Mouse (Mus musculus): ENCODE measurements around the gene Plekha6.
A peak's percentile ranks its signal among the peaks of the same experiment; 100 is the strongest.

The Plekha6 gene

GRCm38 (mm10) chr1:133317149-133317548 is 153.1 kb downstream of the Plekha6 start:
- peak; percentile 66 for DNase-seq (ENCODE audit: low read depth, low spot score)

GRCm38 (mm10) chr1:133321267-133321925 is 157.4 kb downstream of the Plekha6 start, which contains the start of gene Kiss1:
TSS of gene Kiss1 (plus strand) at chr1:133321875.
- DNase-seq (ENCODE audit: low read depth, low spot score) = no peak

- no peak for DNase-seq (ENCODE audit: low read depth, low spot score)
Measured at GRCm38 (mm10) chr1:133323333-133323732, 159.3 kb downstream of the Plekha6 start.

- peak; percentile 65 for DNase-seq (ENCODE audit: low read depth, low spot score)
Measured at GRCm38 (mm10) chr1:133325951-133326350, 161.9 kb downstream of the Plekha6 start.

GRCm38 (mm10) chr1:133327094-133327493 is 163.1 kb downstream of the Plekha6 start:
- peak; percentile 50 for DNase-seq (ENCODE audit: low read depth, low spot score)

- no peak for DNase-seq (ENCODE audit: low read depth, low spot score)
Measured at GRCm38 (mm10) chr1:133328299-133328795, 164.3 kb downstream of the Plekha6 start.

- DNase-seq (ENCODE audit: low read depth, low spot score) = no peak
Measured at GRCm38 (mm10) chr1:133328896-133329637, 165.1 kb downstream of the Plekha6 start.

- no peak for DNase-seq (ENCODE audit: low read depth, low spot score)
Measured at GRCm38 (mm10) chr1:133329638-133329964, 165.6 kb downstream of the Plekha6 start.

- DNase-seq (ENCODE audit: low read depth, low spot score) = no peak
Measured at GRCm38 (mm10) chr1:133331142-133331541, 167.1 kb downstream of the Plekha6 start.

GRCm38 (mm10) chr1:133332656-133333430 is 168.8 kb downstream of the Plekha6 start:
- DNase-seq (ENCODE audit: low read depth, low spot score) = peak; percentile 45

- peak; percentile 46 for DNase-seq (ENCODE audit: low read depth, low spot score)
Measured at GRCm38 (mm10) chr1:133333937-133334336, 169.9 kb downstream of the Plekha6 start.

- DNase-seq (ENCODE audit: low read depth, low spot score) = peak; percentile 91
Measured at GRCm38 (mm10) chr1:133340403-133340802, 176.4 kb downstream of the Plekha6 start.

- no peak for DNase-seq (ENCODE audit: low read depth, low spot score)
Measured at GRCm38 (mm10) chr1:133344357-133344756, 180.3 kb downstream of the Plekha6 start.

GRCm38 (mm10) chr1:133346531-133346930 is 182.5 kb downstream of the Plekha6 start:
- no peak for DNase-seq (ENCODE audit: low read depth, low spot score)

GRCm38 (mm10) chr1:133347226-133347625 is 183.2 kb downstream of the Plekha6 start:
- DNase-seq (ENCODE audit: low read depth, low spot score) = peak; percentile 53

- DNase-seq (ENCODE audit: low read depth, low spot score) = peak; percentile 58
Measured at GRCm38 (mm10) chr1:133347693-133348520, 183.9 kb downstream of the Plekha6 start.

- no peak for DNase-seq (ENCODE audit: low read depth, low spot score)
Measured at GRCm38 (mm10) chr1:133350210-133350609, 186.2 kb downstream of the Plekha6 start, which contains the start of gene Ren1. TSS of gene Ren1 (plus strand) at chr1:133350510.

GRCm38 (mm10) chr1:133351762-133352161 is 187.8 kb downstream of the Plekha6 start:
- no peak for DNase-seq (ENCODE audit: low read depth, low spot score)

Measured in ES-CJ7 (cell line).